Mouse (Mus musculus) heart, embryonic 11.5 days (tissue): ENCODE results near the gene Gsc2. TPM values are rescaled to one million over a fixed set of nuclear protein-coding genes. Genes with fewer than 3 reads are reported as not detected.
"Not testable (repeated sequence)": the region's sequence is repeated elsewhere in the genome, so short reads cannot be mapped to it uniquely, and the experiment has no call there.

Source experiments
- ATAC-seq: fragments of 200-750 bp; cut with Nextera tagmentation; replicated peaks from 2 replicates; pipeline ENCODE4 v1.8.0; 2017; ENCODE audit warnings: moderate library complexity; ENCODE audit not compliant: insufficient number of reproducible peaks, low FRiP score, low TSS enrichment
- H3K27ac ChIP-seq: fragments of 300-500 bp; sonication (generic); 2 replicates; pipeline ENCODE4 v1.5.1; 2014; ENCODE audit warnings: mild to moderate bottlenecking, low read depth, low read length
- H3K27me3 ChIP-seq: fragments of 300-500 bp; sonication (generic); 2 replicates; pipeline ENCODE4 v1.6.1; 2014; ENCODE audit warnings: mild to moderate bottlenecking, low read length, mixed read lengths; ENCODE audit not compliant: control insufficient read depth, insufficient read depth
- H3K36me3 ChIP-seq: fragments of 300-500 bp; sonication (generic); 2 replicates; pipeline ENCODE4 v1.6.1; 2014; ENCODE audit warnings: mild to moderate bottlenecking, low read length, moderate library complexity, mixed read lengths; ENCODE audit not compliant: control insufficient read depth, insufficient read depth
- H3K4me1 ChIP-seq: fragments of 300-500 bp; sonication (generic); 2 replicates; pipeline ENCODE4 v1.6.1; 2014; ENCODE audit warnings: low read length; ENCODE audit not compliant: control insufficient read depth, insufficient read depth
- H3K4me2 ChIP-seq: fragments of 300-500 bp; sonication (generic); 2 replicates; pipeline ENCODE4 v1.6.1; 2014; ENCODE audit warnings: mild to moderate bottlenecking, moderate library complexity
- H3K4me3 ChIP-seq: fragments of 300-500 bp; sonication (generic); 2 replicates; pipeline ENCODE4 v1.5.1; 2014; ENCODE audit warnings: low read depth, low read length
- H3K9ac ChIP-seq: fragments of 300-500 bp; sonication (generic); 2 replicates; pipeline ENCODE4 v1.6.1; 2014; ENCODE audit warnings: mild to moderate bottlenecking, low read depth, low read length, moderate library complexity
- H3K9me3 ChIP-seq: fragments of 300-500 bp; sonication (generic); replicated peaks from 2 replicates; pipeline ENCODE4 v1.6.1; 2016; ENCODE audit warnings: low read length; ENCODE audit not compliant: control insufficient read depth
- WGBS: fragments of 180-500 bp; shearing (Covaris S2); extraction: QIAGEN DNeasy Blood & Tissue Kit; methylation state at CpG from one replicate; pipeline ENCODE4 v1.1.7; 2014; ENCODE audit not compliant: insufficient replicate concordance; 5-methylcytosine and 5-hydroxymethylcytosine counted together
- polyA plus RNA-seq: library from polyadenylated mRNA; unstranded; fragments of >200 nt; fragmentation: Nextera tagmentation; extraction: Ambion mirVana; gene quantifications from 2 replicates; pipeline ENCODE4 v1.2.1, GENCODE M21; 2014

The Gsc2 gene
- not detected in 2 replicates for polyA plus RNA-seq

GRCm38 (mm10) chr16:17914307-17915249 is at the start of gene Gsc2:
Gsc2 (minus strand) TSS chr16:17915059.
- Histone ChIP-seq H3K4me1 (peaks cover 11% of the 10 kb centered on the region), H3K9me3 (no peaks in the 10 kb centered on the region), H3K27me3 (peaks cover 69% of the 10 kb centered on the region), H3K36me3 (no peaks in the 10 kb centered on the region), H3K9ac (peak within 1 kb of the TSS; percentile 28; the same call in 1 of the 2 replicates), H3K4me2 (peak within 1 kb of the TSS; percentile 74), H3K27ac (no peak within 1 kb of the TSS), H3K4me3 (peak within 1 kb of the TSS; percentile 39)
- ATAC-seq: no peak
- WGBS: under 1% methylated on average over 106 of the region's 106 CpGs

- Histone ChIP-seq H3K4me2 (no peak overlapping the region), H3K27ac (no peak overlapping the region), H3K36me3 (no peaks in the 10 kb centered on the region), H3K27me3 (no peaks in the 10 kb centered on the region), H3K9me3 (no peaks in the 10 kb centered on the region), H3K4me1 (no peaks in the 10 kb centered on the region), H3K4me3 (no peak overlapping the region), H3K9ac (no peak overlapping the region)
- WGBS: 65% methylated on average over 7 of the region's 7 CpGs
- no peak for ATAC-seq
Observed at GRCm38 (mm10) chr16:17962091-17962490, 47.2 kb upstream of the Gsc2 start.

GRCm38 (mm10) chr16:17956052-17956638 is 41.3 kb upstream of the Gsc2 start:
- not testable (repeated sequence) for H3K27ac ChIP-seq, ATAC-seq, H3K36me3 ChIP-seq, H3K4me1 ChIP-seq, H3K4me2 ChIP-seq, H3K27me3 ChIP-seq, H3K9me3 ChIP-seq, H3K9ac ChIP-seq, H3K4me3 ChIP-seq
- 94% methylated on average over 16 of the region's 17 CpGs for WGBS

GRCm38 (mm10) chr16:17951618-17952017 is 36.8 kb upstream of the Gsc2 start:
- WGBS: 74% methylated on average over 4 of the region's 4 CpGs
- Histone ChIP-seq H3K9me3 (no peaks in the 10 kb centered on the region), H3K36me3 (no peaks in the 10 kb centered on the region), H3K9ac (no peak overlapping the region), H3K4me1 (no peaks in the 10 kb centered on the region), H3K4me3 (no peak overlapping the region), H3K27me3 (no peaks in the 10 kb centered on the region), H3K4me2 (no peak overlapping the region), H3K27ac (no peak overlapping the region)
- no peak for ATAC-seq

GRCm38 (mm10) chr16:17950068-17950467 is 35.2 kb upstream of the Gsc2 start:
- H3K27me3 ChIP-seq: no peaks in the 10 kb centered on the region
- ATAC-seq: no peak
- no peaks in the 10 kb centered on the region for H3K9me3 ChIP-seq
- no peak overlapping the region for H3K4me3 ChIP-seq
- no peak overlapping the region for H3K9ac ChIP-seq
- H3K27ac ChIP-seq: no peak overlapping the region
- no peaks in the 10 kb centered on the region for H3K36me3 ChIP-seq
- no peak overlapping the region for H3K4me2 ChIP-seq
- H3K4me1 ChIP-seq: no peaks in the 10 kb centered on the region
- 66% methylated on average over 4 of the region's 4 CpGs for WGBS

- H3K9ac ChIP-seq: no peak overlapping the region
- no peak for ATAC-seq
- no peak overlapping the region for H3K4me2 ChIP-seq
- no peaks in the 10 kb centered on the region for H3K4me1 ChIP-seq
- H3K36me3 ChIP-seq: no peaks in the 10 kb centered on the region
- no peak overlapping the region for H3K27ac ChIP-seq
- no peak overlapping the region for H3K4me3 ChIP-seq
- no peaks in the 10 kb centered on the region for H3K27me3 ChIP-seq
- no peaks in the 10 kb centered on the region for H3K9me3 ChIP-seq
- 43% methylated on average over 2 of the region's 2 CpGs for WGBS
Observed at GRCm38 (mm10) chr16:17949421-17949877, 34.6 kb upstream of the Gsc2 start.

- Histone ChIP-seq H3K9ac (no peak overlapping the region), H3K9me3 (no peaks in the 10 kb centered on the region), H3K27ac (no peak overlapping the region), H3K27me3 (no peaks in the 10 kb centered on the region), H3K36me3 (no peaks in the 10 kb centered on the region), H3K4me3 (no peak overlapping the region), H3K4me1 (no peaks in the 10 kb centered on the region), H3K4me2 (no peak overlapping the region)
- WGBS: 54% methylated on average over 7 of the region's 7 CpGs
- ATAC-seq: no peak
Observed at GRCm38 (mm10) chr16:17945081-17945831, 30.4 kb upstream of the Gsc2 start.

GRCm38 (mm10) chr16:17943466-17943865 is 28.6 kb upstream of the Gsc2 start:
- no peak for ATAC-seq
- Histone ChIP-seq H3K27ac (no peak overlapping the region), H3K4me3 (no peak overlapping the region), H3K27me3 (peaks cover under 1% of the 10 kb centered on the region; the same call in 1 of the 2 replicates), H3K4me2 (no peak overlapping the region), H3K36me3 (no peaks in the 10 kb centered on the region), H3K9ac (no peak overlapping the region), H3K4me1 (no peaks in the 10 kb centered on the region; the same call in 1 of the 2 replicates), H3K9me3 (no peaks in the 10 kb centered on the region)
- 65% methylated on average over 8 of the region's 8 CpGs for WGBS
